Mouse (Mus musculus): Measurements from ENCODE around the gene Pheta2.

Gene Pheta2

GRCm38 (mm10) chr15:82341675-82342542 lies 3.2 kb downstream of the Pheta2 start:
- in situ Hi-C loops (cut with MboI; ENCODE audit: low pct_unique_long_range_greater_than_20kb in 1 of 2, low sequenced_read_pairs in 2 of 2, unreplicated experiment in 1 of 2), result no loop called here

GRCm38 (mm10) chr15:82342543-82342935 lies 3.8 kb downstream of the Pheta2 start:
- in situ Hi-C loops (cut with MboI; ENCODE audit: low pct_unique_long_range_greater_than_20kb in 1 of 2, low sequenced_read_pairs in 2 of 2, unreplicated experiment in 1 of 2), result no loop called here

GRCm38 (mm10) chr15:82343368-82344287 lies 4.9 kb downstream of the Pheta2 start:
- in situ Hi-C loops (cut with MboI; ENCODE audit: low pct_unique_long_range_greater_than_20kb in 1 of 2, low sequenced_read_pairs in 2 of 2, unreplicated experiment in 1 of 2), result no loop called here

- in situ Hi-C loops (cut with MboI; ENCODE audit: low pct_unique_long_range_greater_than_20kb in 1 of 2, low sequenced_read_pairs in 2 of 2, unreplicated experiment in 1 of 2), result no loop called here
Observed at GRCm38 (mm10) chr15:82344971-82345370, 6.2 kb downstream of the Pheta2 start.

- in situ Hi-C loops (cut with MboI; ENCODE audit: low pct_unique_long_range_greater_than_20kb in 1 of 2, low sequenced_read_pairs in 2 of 2, unreplicated experiment in 1 of 2), result no loop called here
Observed at GRCm38 (mm10) chr15:82345820-82346470, 7.2 kb downstream of the Pheta2 start.

GRCm38 (mm10) chr15:82346580-82347302 lies 8.0 kb downstream of the Pheta2 start:
- in situ Hi-C loops (cut with MboI; ENCODE audit: low pct_unique_long_range_greater_than_20kb in 1 of 2, low sequenced_read_pairs in 2 of 2, unreplicated experiment in 1 of 2), result no loop called here

- in situ Hi-C loops (cut with MboI; ENCODE audit: low pct_unique_long_range_greater_than_20kb in 1 of 2, low sequenced_read_pairs in 2 of 2, unreplicated experiment in 1 of 2), result no loop called here
Observed at GRCm38 (mm10) chr15:82347303-82347676, 8.5 kb downstream of the Pheta2 start.

- in situ Hi-C loops (cut with MboI; ENCODE audit: low pct_unique_long_range_greater_than_20kb in 1 of 2, low sequenced_read_pairs in 2 of 2, unreplicated experiment in 1 of 2), result no loop called here
Observed at GRCm38 (mm10) chr15:82347852-82348251, 9.1 kb downstream of the Pheta2 start.

GRCm38 (mm10) chr15:82348258-82348998 lies 9.7 kb downstream of the Pheta2 start:
- in situ Hi-C loops (cut with MboI; ENCODE audit: low pct_unique_long_range_greater_than_20kb in 1 of 2, low sequenced_read_pairs in 2 of 2, unreplicated experiment in 1 of 2), result no loop called here

GRCm38 (mm10) chr15:82348999-82349341 lies 10.2 kb downstream of the Pheta2 start:
- in situ Hi-C loops (cut with MboI; ENCODE audit: low pct_unique_long_range_greater_than_20kb in 1 of 2, low sequenced_read_pairs in 2 of 2, unreplicated experiment in 1 of 2), result no loop called here

- in situ Hi-C loops (cut with MboI; ENCODE audit: low pct_unique_long_range_greater_than_20kb in 1 of 2, low sequenced_read_pairs in 2 of 2, unreplicated experiment in 1 of 2), result no loop called here
Observed at GRCm38 (mm10) chr15:82350349-82350748, 11.6 kb downstream of the Pheta2 start.

- in situ Hi-C loops (cut with MboI; ENCODE audit: low pct_unique_long_range_greater_than_20kb in 1 of 2, low sequenced_read_pairs in 2 of 2, unreplicated experiment in 1 of 2), result no loop called here
Observed at GRCm38 (mm10) chr15:82351480-82351879, 12.7 kb downstream of the Pheta2 start.

GRCm38 (mm10) chr15:82353078-82353744 lies 14.5 kb downstream of the Pheta2 start:
- in situ Hi-C loops (cut with MboI; ENCODE audit: low pct_unique_long_range_greater_than_20kb in 1 of 2, low sequenced_read_pairs in 2 of 2, unreplicated experiment in 1 of 2), result no loop called here

GRCm38 (mm10) chr15:82353745-82354113 lies 15.0 kb downstream of the Pheta2 start:
- in situ Hi-C loops (cut with MboI; ENCODE audit: low pct_unique_long_range_greater_than_20kb in 1 of 2, low sequenced_read_pairs in 2 of 2, unreplicated experiment in 1 of 2), result no loop called here

- in situ Hi-C loops (cut with MboI; ENCODE audit: low pct_unique_long_range_greater_than_20kb in 1 of 2, low sequenced_read_pairs in 2 of 2, unreplicated experiment in 1 of 2), result no loop called here
Observed at GRCm38 (mm10) chr15:82354126-82354945, 15.6 kb downstream of the Pheta2 start, which contains the start of gene Ndufa6. Gene Ndufa6, minus strand, starts transcription at chr15:82354322.

- in situ Hi-C loops (cut with MboI; ENCODE audit: low pct_unique_long_range_greater_than_20kb in 1 of 2, low sequenced_read_pairs in 2 of 2, unreplicated experiment in 1 of 2), result no loop called here
Observed at GRCm38 (mm10) chr15:82358431-82359260, 19.9 kb downstream of the Pheta2 start.

Measured in mouse embryonic stem cell (cell line).